Mouse (Mus musculus) embryonic fibroblast, embryonic 13.5 days (primary cell): ENCODE data around the gene Disp3.

Source experiments
- CTCF ChIP-seq: IDR thresholded peaks from 2 replicates; pipeline ENCODE4 v1.5.1; 2011; ENCODE audit warnings: mild to moderate bottlenecking, control low read depth, low read length, moderate library complexity, borderline replicate concordance; ENCODE audit not compliant: insufficient read depth
- POLR2A ChIP-seq: IDR thresholded peaks from 2 replicates; pipeline ENCODE4 v1.6.1; 2011; ENCODE audit warnings: low read depth, mild to moderate bottlenecking, control low read depth, low read length, moderate library complexity

DNA sequence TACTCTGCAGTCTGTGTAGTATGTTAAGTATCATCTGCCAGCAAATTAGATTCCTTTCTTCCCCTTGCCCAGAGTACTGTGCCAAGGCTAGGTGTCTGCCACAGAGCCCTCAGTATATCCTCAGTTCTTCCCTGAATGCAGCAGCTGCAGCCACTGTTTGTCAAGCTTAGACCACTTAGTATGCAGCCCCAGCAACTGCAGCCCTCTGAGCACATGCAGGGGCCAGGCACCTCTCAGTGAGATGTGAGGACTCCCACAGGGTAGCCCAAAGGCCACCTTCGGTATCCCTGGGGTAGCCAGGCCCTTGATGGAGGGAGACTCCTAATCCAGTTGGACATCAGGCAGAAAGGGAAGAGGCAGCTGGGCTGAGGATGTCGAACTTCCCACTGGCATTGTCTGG, 14.5 kb downstream of the Disp3 start:
- no peak for TF ChIP-seq CTCF
- no peak for TF ChIP-seq POLR2A
